Mouse (Mus musculus): ENCODE data around the gene Mamstr. TPM values are rescaled to one million over a fixed set of nuclear protein-coding genes. Genes with fewer than 3 reads are reported as not detected.
"Not testable (repeated sequence)": the region's sequence is repeated elsewhere in the genome, so short reads cannot be mapped to it uniquely, and the experiment has no call there.

The Mamstr gene
- polyA plus RNA-seq, 1 experiment from 2014 or later: 2.9 TPM

GRCm38 (mm10) chr7:45642503-45643255, 2.9 kb downstream of the Mamstr start:
- DNase-seq (ENCODE audit: low spot score): no peak
- Histone ChIP-seq H3K36me3 (ENCODE audit: control insufficient read depth, insufficient read depth, low read length) (no peaks in the 10 kb centered on the region), H3K4me3 (ENCODE audit: low read depth, low read length) (peak overlapping the region; percentile 42), H3K9ac (ENCODE audit: low read length) (peak overlapping the region; percentile 78), H3K9me3 (ENCODE audit: control insufficient read depth, low read length) (no peaks in the 10 kb centered on the region), H3K27ac (ENCODE audit: low read depth, low read length) (peak overlapping the region; percentile 86), H3K27me3 (ENCODE audit: control insufficient read depth, insufficient read depth, low read length) (no peaks in the 10 kb centered on the region), H3K4me2 (ENCODE audit: low read depth) (peak overlapping the region; percentile 74), H3K4me1 (ENCODE audit: control insufficient read depth, insufficient read depth, low read length) (peaks cover 19% of the 10 kb centered on the region)
- ATAC-seq (ENCODE audit: insufficient read depth, low FRiP score, low TSS enrichment): no peak
- WGBS: 35% methylated on average over 16 of the region's 16 CpGs

DNA sequence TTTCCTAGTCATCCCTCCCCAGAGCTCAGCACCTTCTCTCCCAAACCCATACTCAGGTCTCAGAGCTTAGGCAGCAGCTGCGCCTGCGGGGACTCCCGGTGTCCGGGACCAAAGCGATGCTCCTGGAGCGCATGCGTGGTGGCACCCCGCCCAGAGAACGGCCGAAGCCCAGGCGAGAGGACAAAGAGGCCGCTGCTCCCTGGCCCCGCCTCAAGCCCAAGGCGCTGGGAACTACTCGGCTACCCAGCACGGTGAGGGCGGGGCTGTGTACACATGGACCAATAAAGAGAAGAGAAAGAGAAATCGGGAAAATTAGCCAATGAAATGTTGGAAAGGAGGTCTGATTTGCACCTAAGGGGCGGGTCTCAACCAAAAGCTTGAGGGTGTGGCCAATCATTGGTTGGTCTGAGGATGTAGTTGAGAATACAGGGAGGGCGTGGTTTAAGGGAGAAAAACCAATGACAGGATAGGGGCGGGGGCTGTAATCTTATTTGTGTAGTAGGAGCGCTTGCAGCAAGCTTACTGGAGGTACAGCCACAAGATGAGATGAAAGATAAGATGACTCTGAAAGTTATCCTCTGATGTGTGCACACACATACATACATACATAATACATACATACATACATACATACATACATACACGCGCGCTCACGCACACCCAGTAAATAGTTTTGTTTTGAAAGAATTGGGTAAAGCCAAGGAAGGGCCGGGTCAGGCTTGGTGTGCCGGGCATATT, 3.8 kb downstream of the Mamstr start:
- peaks cover 16% of the 10 kb centered on the region for H3K4me1 ChIP-seq (ENCODE audit: control insufficient read depth, insufficient read depth, low read length)
- H3K36me3 ChIP-seq (ENCODE audit: control insufficient read depth, insufficient read depth, low read length): no peaks in the 10 kb centered on the region
- H3K4me2 ChIP-seq (ENCODE audit: low read depth): peak overlapping the region; percentile 74
- peak; percentile 91 for ATAC-seq (ENCODE audit: insufficient read depth, low FRiP score, low TSS enrichment)
- WGBS: 2% methylated on average over 28 of the region's 28 CpGs
- peak; percentile 98 for DNase-seq (ENCODE audit: low spot score)
- peak overlapping the region; percentile 42 for H3K4me3 ChIP-seq (ENCODE audit: low read depth, low read length)
- H3K27me3 ChIP-seq (ENCODE audit: control insufficient read depth, insufficient read depth, low read length): no peaks in the 10 kb centered on the region
- peak overlapping the region; percentile 78 for H3K9ac ChIP-seq (ENCODE audit: low read length)
- H3K9me3 ChIP-seq (ENCODE audit: control insufficient read depth, low read length): no peaks in the 10 kb centered on the region
- peak overlapping the region; percentile 86 for H3K27ac ChIP-seq (ENCODE audit: low read depth, low read length)

DNA sequence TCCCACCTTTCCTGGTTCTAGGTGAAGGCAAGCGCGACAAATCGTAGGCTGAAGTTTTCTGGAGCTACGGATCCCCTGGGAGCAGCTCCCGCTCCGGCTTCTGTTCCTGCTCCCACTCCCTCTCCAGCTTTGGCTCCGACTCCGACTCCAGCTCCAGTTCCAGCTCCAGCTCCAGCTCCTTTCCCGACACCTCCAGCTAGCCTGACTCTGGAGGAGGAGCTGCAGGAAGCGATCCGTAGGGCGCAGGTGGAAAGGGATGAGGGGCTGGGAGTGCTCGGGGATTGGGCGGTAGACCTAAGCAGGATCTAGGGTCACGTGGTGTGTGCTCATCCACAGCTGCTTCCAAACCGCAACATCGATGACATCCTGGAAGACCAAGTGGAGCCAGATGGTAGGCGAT, 4.4 kb downstream of the Mamstr start:
- Histone ChIP-seq H3K4me3 (ENCODE audit: low read depth, low read length) (peak overlapping the region; percentile 33), H3K4me2 (ENCODE audit: low read depth) (peak overlapping the region; percentile 73), H3K27ac (ENCODE audit: low read depth, low read length) (peak overlapping the region; percentile 79), H3K9ac (ENCODE audit: low read length) (peak overlapping the region; percentile 53), H3K9me3 (ENCODE audit: control insufficient read depth, low read length) (no peaks in the 10 kb centered on the region), H3K27me3 (ENCODE audit: control insufficient read depth, insufficient read depth, low read length) (no peaks in the 10 kb centered on the region), H3K4me1 (ENCODE audit: control insufficient read depth, insufficient read depth, low read length) (peaks cover 16% of the 10 kb centered on the region), H3K36me3 (ENCODE audit: control insufficient read depth, insufficient read depth, low read length) (no peaks in the 10 kb centered on the region)
- DNase-seq (ENCODE audit: low spot score): peak; percentile 71
- peak; percentile 35; the same call in 1 of the 2 replicates for ATAC-seq (ENCODE audit: insufficient read depth, low FRiP score, low TSS enrichment)
- 5% methylated on average over 18 of the region's 18 CpGs for WGBS

- Histone ChIP-seq H3K27ac (ENCODE audit: low read depth, low read length) (peak overlapping the region; percentile 79; the same call in 1 of the 2 replicates), H3K27me3 (ENCODE audit: control insufficient read depth, insufficient read depth, low read length) (no peaks in the 10 kb centered on the region), H3K36me3 (ENCODE audit: control insufficient read depth, insufficient read depth, low read length) (no peaks in the 10 kb centered on the region), H3K9ac (ENCODE audit: low read length) (peak overlapping the region; percentile 53; the same call in 1 of the 2 replicates), H3K4me1 (ENCODE audit: control insufficient read depth, insufficient read depth, low read length) (peaks cover 16% of the 10 kb centered on the region), H3K9me3 (ENCODE audit: control insufficient read depth, low read length) (no peaks in the 10 kb centered on the region), H3K4me2 (ENCODE audit: low read depth) (peak overlapping the region; percentile 73), H3K4me3 (ENCODE audit: low read depth, low read length) (peak overlapping the region; percentile 33; the same call in 1 of the 2 replicates)
- ATAC-seq (ENCODE audit: insufficient read depth, low FRiP score, low TSS enrichment): no peak
- DNase-seq (ENCODE audit: low spot score): no peak
- WGBS: 67% methylated on average over 6 of the region's 6 CpGs
These were observed 5.3 kb downstream of the Mamstr start for GRCm38 (mm10) chr7:45644872-45645590.

DNA sequence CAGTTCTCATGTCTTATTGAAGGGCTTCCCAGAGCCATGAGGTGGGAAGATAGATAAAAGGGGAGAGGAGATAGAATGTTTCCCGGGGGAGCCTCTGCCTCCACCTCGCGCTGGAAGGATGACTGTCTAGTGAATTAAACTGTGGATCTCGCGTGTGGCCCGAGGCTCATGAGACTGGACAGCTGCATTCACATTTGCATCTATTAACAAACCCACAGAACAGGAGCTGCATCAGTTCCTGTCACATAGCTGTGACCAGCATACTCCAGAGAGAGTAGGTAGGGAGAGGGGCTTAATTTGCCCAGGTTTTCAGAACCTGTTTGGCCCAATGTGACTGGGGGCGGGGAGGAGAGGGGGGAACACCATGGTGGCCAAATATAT, 5.8 kb downstream of the Mamstr start:
- ATAC-seq (ENCODE audit: insufficient read depth, low FRiP score, low TSS enrichment): no peak
- Histone ChIP-seq H3K36me3 (ENCODE audit: control insufficient read depth, insufficient read depth, low read length) (no peaks in the 10 kb centered on the region), H3K4me2 (ENCODE audit: low read depth) (no peak overlapping the region), H3K4me1 (ENCODE audit: control insufficient read depth, insufficient read depth, low read length) (peaks cover 16% of the 10 kb centered on the region), H3K9ac (ENCODE audit: low read length) (no peak overlapping the region), H3K27ac (ENCODE audit: low read depth, low read length) (no peak overlapping the region), H3K9me3 (ENCODE audit: control insufficient read depth, low read length) (no peaks in the 10 kb centered on the region), H3K4me3 (ENCODE audit: low read depth, low read length) (no peak overlapping the region), H3K27me3 (ENCODE audit: control insufficient read depth, insufficient read depth, low read length) (no peaks in the 10 kb centered on the region)
- DNase-seq (ENCODE audit: low spot score): no peak
- WGBS: 77% methylated on average over 7 of the region's 7 CpGs

DNA sequence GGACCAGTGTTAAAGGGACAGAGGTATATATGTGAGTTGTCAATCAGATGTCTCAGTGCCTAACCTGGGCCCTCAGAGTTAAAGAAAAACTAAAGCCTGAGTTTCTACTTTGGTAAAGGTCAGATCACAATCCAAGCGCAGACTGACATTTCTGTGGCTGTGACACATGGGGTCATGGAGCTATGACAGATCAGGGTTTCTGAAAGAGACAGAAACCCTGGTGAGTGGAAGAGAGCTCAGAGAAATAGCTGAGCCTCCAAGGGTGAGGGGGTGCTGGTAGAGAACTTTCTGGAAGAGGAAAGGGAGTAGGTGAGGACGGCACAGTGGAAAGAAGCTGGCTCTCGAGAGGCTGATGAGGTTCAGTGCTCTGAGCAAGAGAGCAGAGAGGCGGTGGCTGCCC, 6.9 kb downstream of the Mamstr start:
- H3K9ac ChIP-seq (ENCODE audit: low read length): peak overlapping the region; percentile 22; the same call in 1 of the 2 replicates
- DNase-seq (ENCODE audit: low spot score) (no peak), ATAC-seq (ENCODE audit: insufficient read depth, low FRiP score, low TSS enrichment) (no peak)
- no peaks in the 10 kb centered on the region for H3K9me3 ChIP-seq (ENCODE audit: control insufficient read depth, low read length)
- no peaks in the 10 kb centered on the region for H3K27me3 ChIP-seq (ENCODE audit: control insufficient read depth, insufficient read depth, low read length)
- peaks cover 16% of the 10 kb centered on the region for H3K4me1 ChIP-seq (ENCODE audit: control insufficient read depth, insufficient read depth, low read length)
- no peak overlapping the region for H3K4me2 ChIP-seq (ENCODE audit: low read depth)
- H3K4me3 ChIP-seq (ENCODE audit: low read depth, low read length): no peak overlapping the region
- H3K27ac ChIP-seq (ENCODE audit: low read depth, low read length): no peak overlapping the region
- WGBS: 87% methylated on average over 4 of the region's 4 CpGs
- no peaks in the 10 kb centered on the region for H3K36me3 ChIP-seq (ENCODE audit: control insufficient read depth, insufficient read depth, low read length)

DNA sequence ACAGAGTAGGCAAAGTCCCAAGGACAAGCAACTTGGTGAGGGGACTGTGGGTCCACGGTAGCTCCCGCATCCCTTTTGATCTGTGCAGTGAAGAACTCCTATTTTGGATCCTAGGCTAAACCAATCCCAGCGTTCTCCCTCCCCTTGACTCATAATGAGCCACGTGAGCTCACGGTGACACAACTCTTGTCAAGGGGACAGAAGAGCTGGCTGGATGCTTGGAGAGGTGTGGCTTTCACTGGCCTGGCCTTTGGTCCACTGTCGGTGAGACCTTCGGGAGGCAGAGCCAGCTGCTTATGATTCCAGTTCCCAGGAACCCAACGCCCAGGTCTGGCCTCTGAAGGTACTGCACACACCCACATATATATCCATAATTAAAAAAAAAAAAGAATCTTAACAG, 9.6 kb downstream of the Mamstr start:
- whole genome bisulfite sequencing: 81% methylated on average over 8 of the region's 8 CpGs

DNA sequence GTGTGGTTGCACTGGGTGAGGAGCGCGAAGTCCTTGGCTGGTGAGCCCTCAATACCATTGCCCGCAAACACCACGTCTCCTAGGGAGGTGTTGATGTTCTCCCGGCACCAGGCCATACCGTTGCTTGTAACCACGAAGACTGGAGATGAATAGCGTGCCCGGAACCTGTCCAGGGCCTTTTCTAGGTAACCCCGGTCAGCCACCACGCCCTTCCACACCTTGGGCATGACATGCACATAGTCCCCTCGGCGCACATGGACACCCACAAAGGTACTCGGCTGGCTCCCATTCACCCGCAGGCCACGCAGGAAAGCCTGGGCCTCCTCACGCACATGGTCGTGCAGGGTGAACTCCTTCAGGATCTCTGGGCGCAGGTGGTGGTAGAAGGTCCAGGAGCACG, 10.7 kb downstream of the Mamstr start:
- H3K9ac ChIP-seq (ENCODE audit: low read length); H3K27ac ChIP-seq (ENCODE audit: low read depth, low read length); ATAC-seq (ENCODE audit: insufficient read depth, low FRiP score, low TSS enrichment); H3K4me2 ChIP-seq (ENCODE audit: low read depth); H3K36me3 ChIP-seq (ENCODE audit: control insufficient read depth, insufficient read depth, low read length); H3K4me3 ChIP-seq (ENCODE audit: low read depth, low read length); H3K27me3 ChIP-seq (ENCODE audit: control insufficient read depth, insufficient read depth, low read length); H3K9me3 ChIP-seq (ENCODE audit: control insufficient read depth, low read length); H3K4me1 ChIP-seq (ENCODE audit: control insufficient read depth, insufficient read depth, low read length); DNase-seq (ENCODE audit: low spot score): not testable (repeated sequence)
- 96% methylated on average over 18 of the region's 20 CpGs for WGBS

More for the DNA sequence above, 9.6 kb downstream of the Mamstr start:
- ATAC-seq (ENCODE audit: insufficient read depth, low FRiP score, low TSS enrichment): no peak
- no peaks in the 10 kb centered on the region for H3K27me3 ChIP-seq (ENCODE audit: control insufficient read depth, insufficient read depth, low read length)
- H3K4me1 ChIP-seq (ENCODE audit: control insufficient read depth, insufficient read depth, low read length): peaks cover 7% of the 10 kb centered on the region
- no peak overlapping the region for H3K9ac ChIP-seq (ENCODE audit: low read length)
- H3K27ac ChIP-seq (ENCODE audit: low read depth, low read length): no peak overlapping the region
- no peak overlapping the region for H3K4me2 ChIP-seq (ENCODE audit: low read depth)
- no peak overlapping the region for H3K4me3 ChIP-seq (ENCODE audit: low read depth, low read length)
- no peak for DNase-seq (ENCODE audit: low spot score)
- H3K36me3 ChIP-seq (ENCODE audit: control insufficient read depth, insufficient read depth, low read length): no peaks in the 10 kb centered on the region
- no peaks in the 10 kb centered on the region for H3K9me3 ChIP-seq (ENCODE audit: control insufficient read depth, low read length)

Data from neural tube, embryonic 11.5 days (tissue).